Mouse (Mus musculus) lung, postnatal 4 days (tissue): ENCODE results near the gene Slc35d3.

Source experiments
- DNase-seq, 2 experiments: peaks; one replicate each; pipeline ENCODE4 v3.0.0; 2021

Gene Slc35d3

DNA sequence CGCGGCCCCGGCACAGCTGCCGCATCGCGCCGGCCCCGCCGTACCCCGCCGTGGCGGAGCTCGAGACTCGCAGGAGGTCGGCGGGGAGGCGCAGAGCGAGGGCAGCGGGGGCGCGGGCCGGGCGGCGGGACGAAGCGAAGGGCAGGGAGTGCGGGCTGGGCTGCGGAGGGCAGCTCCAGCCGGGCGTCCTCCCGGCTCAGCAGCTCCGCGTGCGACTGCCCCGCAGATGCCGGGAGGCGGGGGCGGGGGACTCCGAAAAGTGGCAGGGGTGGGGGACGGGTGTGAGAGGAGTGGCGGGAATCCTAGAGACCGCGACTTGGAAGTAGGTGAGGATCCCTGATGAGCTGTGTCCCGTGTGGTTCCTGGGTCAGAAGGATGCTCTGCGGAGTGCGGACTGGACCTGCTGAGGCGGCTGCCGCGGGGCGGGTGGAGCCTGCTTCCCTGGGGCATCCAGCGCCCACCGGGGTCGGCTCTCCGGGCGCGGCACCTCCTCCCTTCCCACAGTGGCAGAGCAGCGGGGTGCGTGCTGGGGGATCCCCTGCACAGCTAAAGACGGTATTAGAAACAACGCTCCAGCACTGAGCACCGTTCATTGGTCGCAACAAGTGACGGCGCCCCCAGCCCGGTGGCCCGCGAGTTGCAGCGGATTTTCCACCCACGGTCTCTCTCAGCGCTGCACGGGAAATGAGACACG is at the start of gene Slc35d3:
Slc35d3 (minus strand) TSS at position 462 of the 694 bp plus-strand sequence.
- DNase-seq = peak; percentile 32 to 38

DNA sequence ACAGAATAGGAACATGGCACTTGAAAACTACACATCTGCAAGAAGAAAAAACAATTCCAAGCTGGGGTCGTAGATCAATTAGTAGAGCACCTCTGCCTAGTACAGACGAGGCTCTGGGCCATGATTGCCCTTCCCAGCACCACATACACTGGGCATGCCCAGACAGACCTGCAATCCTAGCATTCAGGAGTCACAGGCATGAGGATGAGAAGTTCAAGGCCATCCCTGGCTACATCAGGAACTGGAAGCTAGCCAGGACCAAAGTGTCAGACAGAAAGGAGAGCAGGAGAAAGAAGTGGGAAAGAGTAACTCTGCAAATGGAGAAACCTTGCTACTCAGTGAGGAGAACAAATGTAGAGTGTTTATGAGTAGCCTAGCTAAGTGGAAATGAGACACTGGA is 48.9 kb upstream of the Slc35d3 start:
- no peak for DNase-seq

DNA sequence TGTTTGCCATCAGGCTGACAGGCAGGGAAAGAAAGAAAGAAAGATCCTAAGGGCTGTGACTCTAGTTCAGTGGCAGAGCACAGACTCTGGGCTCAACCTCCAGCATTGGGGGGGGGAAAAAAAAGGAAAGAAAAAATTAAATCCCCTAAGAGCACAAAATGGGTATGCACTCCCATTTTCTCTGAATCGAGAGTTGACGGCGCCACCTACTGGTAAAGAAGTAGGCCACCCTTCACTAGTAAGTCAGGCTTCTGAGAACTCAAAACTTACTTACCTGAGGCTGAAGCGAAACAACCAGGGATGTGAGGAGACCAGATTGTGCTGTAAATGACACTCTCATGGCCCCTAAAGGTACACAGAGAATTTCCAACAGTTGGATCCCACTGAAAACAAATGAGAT is 42.7 kb upstream of the Slc35d3 start:
- DNase-seq = peak in 1 of 2 experiments; percentile 48

DNA sequence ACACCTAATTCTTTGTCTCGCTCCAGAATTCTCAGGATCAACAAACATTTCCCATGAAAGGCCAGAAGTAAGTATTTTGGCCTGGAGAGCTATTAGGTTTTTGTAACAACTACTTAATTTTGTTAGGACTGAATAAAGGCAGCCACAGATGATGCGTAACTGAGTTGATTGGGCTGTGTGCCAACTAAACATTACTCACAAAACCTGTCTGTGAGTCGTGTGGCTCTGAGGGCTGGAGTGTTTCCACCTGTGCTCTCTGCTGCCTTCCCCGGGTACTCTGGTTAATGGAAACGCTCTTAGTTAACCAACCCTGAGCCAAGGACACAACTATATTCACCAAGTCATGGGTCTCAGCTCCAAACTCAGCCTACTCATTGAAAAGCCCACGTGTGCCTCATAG is 41.9 kb upstream of the Slc35d3 start:
- no peak for DNase-seq

DNA sequence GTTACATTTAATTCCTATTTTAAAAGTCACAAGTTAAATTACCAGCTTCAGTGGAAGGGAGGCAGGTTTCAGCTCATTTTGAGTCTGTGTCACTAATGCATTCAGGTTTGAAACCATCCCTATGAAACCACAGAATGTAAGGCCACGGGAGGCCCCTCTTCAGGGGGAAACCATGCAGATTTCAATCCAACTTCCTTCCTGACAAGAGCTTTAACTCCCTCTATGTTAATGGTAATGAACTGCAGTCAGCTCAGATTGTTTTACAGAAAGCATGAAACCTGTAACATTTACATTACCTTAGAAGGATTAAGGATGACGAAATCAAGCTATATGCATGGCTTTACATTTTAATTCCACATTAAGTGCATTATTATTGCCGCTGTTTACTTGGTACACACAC is 40.4 kb upstream of the Slc35d3 start:
- no peak for DNase-seq

DNA sequence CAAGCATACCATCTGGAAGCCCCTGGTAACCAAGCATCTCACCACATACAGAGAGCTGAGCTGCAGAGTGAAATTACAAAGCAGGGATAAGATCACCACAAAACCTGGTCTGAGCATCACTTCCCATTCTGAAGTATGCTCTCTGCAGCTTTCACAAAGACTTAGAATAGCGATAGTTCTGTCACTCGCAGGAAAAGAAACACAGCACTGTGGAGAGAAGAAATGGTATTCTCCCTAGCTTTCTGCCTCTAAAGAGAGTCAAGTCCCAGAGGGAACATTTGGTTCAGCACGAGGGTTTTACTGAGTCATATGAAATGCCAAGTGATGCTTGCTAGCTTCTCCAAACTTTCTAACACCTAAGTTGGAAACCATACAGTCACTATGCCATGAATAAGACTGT is 38.6 kb upstream of the Slc35d3 start:
- DNase-seq = no peak

DNA sequence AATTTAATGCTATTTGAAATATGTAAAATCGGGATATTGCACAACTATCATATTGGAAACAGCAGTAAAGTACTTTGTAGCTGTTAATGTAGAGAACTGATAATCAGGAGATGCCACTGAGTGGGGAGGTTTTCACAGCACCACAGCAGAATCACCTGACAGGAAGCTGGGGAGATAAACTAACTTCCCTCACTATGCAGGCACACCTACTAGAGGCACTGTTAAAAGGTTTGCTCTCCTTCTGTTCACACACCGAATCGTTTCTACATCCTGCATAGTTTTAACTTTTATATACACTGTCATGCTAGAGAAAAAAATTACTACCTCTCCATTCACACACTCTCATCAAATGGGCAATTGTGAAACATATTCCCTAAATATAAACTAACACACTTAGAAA is 35.0 kb upstream of the Slc35d3 start:
- no peak for DNase-seq

DNA sequence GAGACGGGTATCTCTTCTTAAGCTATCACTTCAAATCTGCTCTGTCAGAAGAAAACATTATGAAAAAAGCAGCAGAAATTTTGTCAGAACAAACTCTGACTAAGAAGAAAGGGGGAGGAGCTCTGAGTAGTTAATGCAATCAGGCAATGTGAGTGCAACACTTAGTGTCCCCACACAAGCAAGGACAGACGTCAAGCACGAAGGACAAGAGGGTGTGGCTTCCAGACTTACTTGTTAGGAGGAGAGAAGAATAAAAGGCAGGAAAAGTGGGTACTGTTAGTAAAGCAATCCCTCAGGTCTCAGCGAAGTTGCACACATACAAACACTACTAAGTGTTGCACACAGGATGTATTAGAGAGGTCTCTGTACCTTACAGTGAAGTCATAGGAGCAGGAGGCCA is 33.1 kb upstream of the Slc35d3 start:
- no peak for DNase-seq

- DNase-seq = no peak
Measured at GRCm38 (mm10) chr10:19880437-19880836, 29.2 kb upstream of the Slc35d3 start.

DNA sequence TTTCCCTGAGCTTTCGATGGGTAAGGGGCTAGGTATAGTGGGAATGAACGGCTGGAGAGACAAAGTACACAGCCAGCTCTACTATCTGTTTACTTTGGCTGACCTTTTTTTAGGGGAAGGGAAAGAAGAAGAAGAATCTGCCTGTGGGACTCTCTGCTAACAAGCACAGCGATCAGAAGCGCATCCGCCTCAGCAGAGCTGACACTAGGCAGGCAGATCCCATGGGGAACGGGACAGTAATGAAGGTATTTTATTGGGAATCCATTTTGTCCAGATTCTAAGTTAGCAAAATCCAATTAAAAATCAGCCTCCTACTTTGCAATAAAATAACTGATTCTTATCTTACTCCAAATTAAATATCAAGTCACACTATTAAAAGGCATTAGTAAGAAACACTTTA is 27.9 kb upstream of the Slc35d3 start:
- no peak for DNase-seq

DNA sequence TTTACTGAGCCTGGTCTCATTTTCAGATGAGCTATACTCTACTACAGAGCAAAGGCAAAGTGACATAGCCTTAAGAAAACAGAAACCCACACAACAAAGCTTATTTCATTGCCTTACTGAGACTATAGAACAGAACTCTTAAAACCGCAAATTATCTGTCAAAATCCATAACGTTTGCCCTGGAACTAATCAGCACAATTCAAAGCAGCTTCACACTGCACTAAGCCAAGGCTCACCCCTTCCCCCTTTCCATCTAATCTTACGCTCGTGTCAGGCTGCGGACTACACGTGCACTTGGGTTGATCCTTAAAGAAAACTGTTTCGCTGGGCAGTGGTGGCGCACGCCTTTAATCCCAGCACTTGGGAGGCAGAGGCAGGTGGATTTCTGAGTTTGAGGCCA is 26.4 kb upstream of the Slc35d3 start:
- no peak for DNase-seq

DNA sequence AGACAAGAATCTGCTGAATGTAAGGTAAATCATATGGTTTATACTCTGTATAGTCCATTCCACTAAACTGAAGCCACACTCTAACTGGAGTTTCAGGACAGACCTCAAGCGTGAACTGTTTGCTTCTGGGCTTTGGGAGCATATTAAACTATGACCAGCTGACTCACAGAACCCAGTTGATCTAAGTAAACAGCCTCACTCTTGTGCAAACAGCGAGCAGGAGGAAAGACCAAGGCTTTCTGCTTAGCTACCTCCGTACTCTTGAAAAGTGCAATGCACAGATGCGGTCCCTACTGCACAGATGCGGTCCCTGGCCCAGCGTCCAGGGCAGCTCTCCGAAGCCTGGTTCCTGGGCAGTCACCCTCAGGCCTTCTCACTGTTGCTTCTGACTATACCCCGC is 26.0 kb upstream of the Slc35d3 start:
- DNase-seq = no peak

DNA sequence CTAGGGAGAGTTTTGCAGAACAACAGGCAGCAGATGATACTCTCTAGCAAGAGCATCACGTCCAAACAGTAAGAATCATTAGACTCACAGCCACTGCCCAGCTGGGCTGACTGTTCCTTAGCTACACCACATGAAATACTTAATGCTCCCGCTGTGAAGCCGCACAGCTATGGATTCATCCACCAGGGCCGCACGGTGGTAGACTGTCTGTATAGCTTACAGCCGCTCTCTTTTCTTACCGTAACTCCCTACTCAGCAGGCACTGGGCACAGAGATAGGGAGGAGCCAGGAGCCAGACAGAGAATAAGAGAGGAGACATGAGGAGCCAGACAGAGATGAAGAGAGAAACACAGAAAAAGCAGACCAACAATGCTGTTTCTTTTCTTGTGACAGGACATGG is 25.4 kb upstream of the Slc35d3 start:
- no peak for DNase-seq

GRCm38 (mm10) chr10:19875346-19875745 is 24.1 kb upstream of the Slc35d3 start:
- no peak for DNase-seq

DNA sequence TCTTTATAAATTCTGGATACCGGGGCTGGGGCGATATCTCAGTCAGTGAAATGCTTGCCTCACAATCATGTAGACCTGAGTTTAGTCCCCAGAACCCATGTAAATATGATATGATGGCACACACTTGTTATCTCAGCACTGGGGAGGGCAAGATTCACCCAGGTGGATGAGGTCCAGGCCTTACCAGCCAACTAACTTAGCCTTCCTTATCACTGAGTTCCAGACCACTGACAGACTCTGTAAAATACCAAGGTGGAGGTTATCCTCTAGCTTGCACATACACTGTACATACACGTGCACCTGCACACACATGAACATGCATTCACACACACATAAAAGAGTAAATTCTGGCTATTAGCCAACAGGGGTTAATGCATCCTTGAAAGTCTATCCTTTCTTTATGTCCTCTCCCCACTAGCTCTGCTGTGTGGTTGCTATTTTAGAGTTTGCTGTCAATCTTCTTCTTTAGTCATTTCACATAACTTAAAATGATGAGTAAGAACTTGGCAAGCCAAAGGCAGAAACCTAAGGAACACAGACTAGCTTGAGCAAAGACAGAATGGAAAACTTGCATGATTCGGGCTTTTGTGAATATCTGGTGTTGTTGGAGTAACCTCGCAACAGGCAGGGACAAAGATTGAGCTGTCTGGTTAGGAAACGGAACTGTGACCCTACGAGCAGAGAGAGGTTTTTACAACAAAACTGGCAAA is 4.5 kb upstream of the Slc35d3 start:
- no peak for DNase-seq

DNA sequence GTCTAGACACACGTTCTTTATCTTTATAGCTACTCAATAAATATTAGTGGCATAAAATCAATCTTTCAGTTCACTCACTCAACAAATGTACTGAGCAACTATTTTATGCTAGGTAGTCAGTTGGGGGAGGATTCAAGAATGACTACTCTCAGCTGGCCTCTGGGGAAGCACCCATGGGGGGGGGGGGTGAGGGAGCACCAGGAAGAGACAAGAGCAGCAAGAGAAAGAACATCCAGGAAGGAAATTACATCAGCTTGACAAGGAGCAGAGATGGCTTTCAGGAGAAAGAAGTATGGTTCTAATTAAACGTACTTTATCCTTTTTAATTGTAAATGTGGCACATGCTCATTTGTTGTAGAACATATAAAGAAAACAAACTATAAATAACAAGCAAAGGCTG is 2.4 kb upstream of the Slc35d3 start:
- DNase-seq = no peak

- no peak for DNase-seq
Measured at GRCm38 (mm10) chr10:19852776-19853175, 1.5 kb upstream of the Slc35d3 start.

DNA sequence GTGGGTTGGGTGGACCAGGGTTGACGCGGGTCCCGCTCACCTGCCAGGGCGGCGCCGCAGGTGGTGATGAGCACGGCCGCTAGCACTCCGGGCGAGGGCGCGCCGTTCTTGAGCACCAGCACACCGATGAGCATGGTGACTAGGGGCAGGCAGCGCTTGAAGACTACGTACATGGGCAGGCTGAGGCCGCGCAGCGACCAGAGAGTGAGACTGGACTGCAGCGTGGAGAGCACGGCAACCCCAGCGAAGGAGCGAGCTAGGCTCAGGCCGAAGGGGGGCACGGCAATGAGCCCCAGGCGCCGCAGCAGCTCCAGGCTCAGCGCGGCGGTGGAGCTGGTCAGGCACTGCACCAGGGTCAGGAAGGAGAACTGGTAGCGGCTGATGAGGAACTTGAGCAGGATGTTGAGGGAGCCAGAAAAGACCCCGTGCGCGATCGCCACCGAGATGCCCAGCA is 688 bp downstream of the Slc35d3 start:
- peak in 1 of 2 experiments; percentile 13 for DNase-seq

GRCm38 (mm10) chr10:19849771-19850365 is 1.4 kb downstream of the Slc35d3 start:
- peak in 1 of 2 experiments; percentile 11 for DNase-seq

GRCm38 (mm10) chr10:19848928-19849770 is 2.1 kb downstream of the Slc35d3 start:
- no peak for DNase-seq

GRCm38 (mm10) chr10:19839836-19840235 is 11.4 kb downstream of the Slc35d3 start:
- no peak for DNase-seq

DNA sequence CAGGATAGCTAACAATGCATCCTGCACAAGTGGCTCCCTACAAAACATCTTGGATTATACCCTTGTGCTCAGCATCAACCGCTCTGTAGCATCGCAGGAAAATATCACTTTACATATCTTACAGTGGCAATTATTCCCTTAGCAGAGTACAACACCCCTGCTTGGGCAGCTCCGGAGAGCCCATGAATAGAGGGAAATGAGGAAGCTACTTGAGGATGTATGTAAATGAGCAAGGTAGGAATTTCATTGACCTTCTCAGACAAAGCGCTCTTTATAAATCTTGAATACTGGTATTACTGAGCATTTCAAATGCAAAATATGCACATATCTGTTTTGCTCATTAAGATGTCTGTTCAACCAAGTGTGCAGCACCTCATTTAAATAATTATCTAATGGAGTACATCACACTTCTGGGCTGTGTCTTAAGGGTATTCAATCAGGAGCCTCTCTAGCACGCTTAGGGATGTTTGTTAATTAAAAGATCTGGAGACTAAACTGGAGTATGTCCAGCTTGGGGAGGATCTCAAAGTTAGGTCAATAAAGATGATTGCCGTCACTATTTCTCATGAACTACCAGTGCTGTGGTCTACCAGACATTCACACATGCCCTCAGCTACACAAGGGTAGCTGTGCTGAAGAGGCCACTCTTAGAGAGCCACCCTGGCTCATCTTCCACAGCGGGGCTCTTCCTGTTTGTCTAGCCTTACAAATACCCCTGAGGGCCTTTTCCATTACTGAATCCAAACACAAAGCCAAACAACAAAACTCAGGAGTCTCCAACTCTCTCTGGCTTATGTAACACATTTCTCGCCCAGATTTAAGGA is 15.2 kb downstream of the Slc35d3 start:
- DNase-seq = no peak
